Mouse (Mus musculus) stomach, postnatal 0 days (tissue): ENCODE results near the gene Irf6. TPM values are rescaled to one million over a fixed set of nuclear protein-coding genes. Genes with fewer than 3 reads are reported as not detected.

Experiments
- ATAC-seq: fragments of 200-750 bp; cut with Nextera tagmentation; 2 replicates; pipeline ENCODE4 v1.8.0; 2017; ENCODE audit not compliant: low FRiP score, low TSS enrichment
- DNase-seq: peaks from one replicate; pipeline ENCODE4 v3.0.0-alpha.2; 2016; ENCODE audit warnings: low spot score
- H3K27ac ChIP-seq: fragments of 300-500 bp; sonication (generic); replicated peaks from 2 replicates; pipeline ENCODE4 v1.5.1; 2014; ENCODE audit warnings: mild to moderate bottlenecking, control low read depth
- H3K27me3 ChIP-seq: fragments of 300-500 bp; sonication (generic); 2 replicates; pipeline ENCODE4 v1.6.1; 2014; ENCODE audit warnings: low read length; ENCODE audit not compliant: control insufficient read depth, insufficient read depth
- H3K36me3 ChIP-seq: fragments of 300-500 bp; sonication (generic); 2 replicates; pipeline ENCODE4 v1.6.1; 2014; ENCODE audit warnings: low read length, mixed read lengths; ENCODE audit not compliant: control insufficient read depth, insufficient read depth
- H3K4me1 ChIP-seq: fragments of 300-500 bp; sonication (generic); replicated peaks from 2 replicates; pipeline ENCODE4 v1.6.1; 2014; ENCODE audit warnings: antibody characterized with exemption; ENCODE audit not compliant: control insufficient read depth, insufficient read depth
- H3K4me2 ChIP-seq: fragments of 300-500 bp; sonication (generic); replicated peaks from 2 replicates; pipeline ENCODE4 v1.6.1; 2014; ENCODE audit warnings: low read depth, mild to moderate bottlenecking, control low read depth, moderate library complexity
- H3K4me3 ChIP-seq: fragments of 300-500 bp; sonication (generic); 2 replicates; pipeline ENCODE4 v1.5.1; 2014; ENCODE audit warnings: low read depth, low read length, control low read depth
- H3K9ac ChIP-seq: fragments of 300-500 bp; sonication (generic); 2 replicates; pipeline ENCODE4 v1.6.1; 2014; ENCODE audit warnings: mild to moderate bottlenecking, low read length, control low read depth, mixed read lengths
- H3K9me3 ChIP-seq: fragments of 300-500 bp; sonication (generic); 2 replicates; pipeline ENCODE4 v1.6.1; 2016; ENCODE audit warnings: low read length; ENCODE audit not compliant: control insufficient read depth
- CTCF ChIP-seq: IDR thresholded peaks from 2 replicates; pipeline ENCODE4 v1.5.1; 2016; ENCODE audit warnings: antibody characterized with exemption, low read depth, mild to moderate bottlenecking, moderate library complexity
- EP300 ChIP-seq: optimal IDR thresholded peaks from 2 replicates; pipeline ENCODE3; 2016; ENCODE audit warnings: antibody characterized with exemption
- WGBS: fragments of 180-500 bp; shearing (Covaris S2); extraction: QIAGEN DNeasy Blood & Tissue Kit; methylation state at CpG from one replicate; pipeline ENCODE4 v1.1.7; 2014; 5-methylcytosine and 5-hydroxymethylcytosine counted together
- polyA plus RNA-seq: library from polyadenylated mRNA; unstranded; fragments of >200 nt; fragmentation: Nextera tagmentation; extraction: Ambion mirVana; gene quantifications from 2 replicates; pipeline ENCODE4 v1.2.1, GENCODE M21; 2015

Gene Irf6
- polyA plus RNA-seq, 1 experiment from 2014 or later: 40.7 TPM

GRCm38 (mm10) chr1:193156316-193157110 is 3.6 kb downstream of the Irf6 start:
- Histone ChIP-seq H3K9ac (peak overlapping the region; percentile 1), H3K4me3 (no peak overlapping the region), H3K9me3 (no peaks in the 10 kb centered on the region), H3K4me1 (no peaks in the 10 kb centered on the region; the same call in 1 of the 2 replicates), H3K36me3 (no peaks in the 10 kb centered on the region), H3K4me2 (peak overlapping the region; percentile 36), H3K27ac (peak overlapping the region; percentile 86), H3K27me3 (no peaks in the 10 kb centered on the region)
- TF ChIP-seq EP300 (no peak), CTCF (no peak)
- ATAC-seq: peak; percentile 33
- WGBS: 41% methylated on average over 15 of the region's 15 CpGs
- peak; percentile 76 for DNase-seq

DNA sequence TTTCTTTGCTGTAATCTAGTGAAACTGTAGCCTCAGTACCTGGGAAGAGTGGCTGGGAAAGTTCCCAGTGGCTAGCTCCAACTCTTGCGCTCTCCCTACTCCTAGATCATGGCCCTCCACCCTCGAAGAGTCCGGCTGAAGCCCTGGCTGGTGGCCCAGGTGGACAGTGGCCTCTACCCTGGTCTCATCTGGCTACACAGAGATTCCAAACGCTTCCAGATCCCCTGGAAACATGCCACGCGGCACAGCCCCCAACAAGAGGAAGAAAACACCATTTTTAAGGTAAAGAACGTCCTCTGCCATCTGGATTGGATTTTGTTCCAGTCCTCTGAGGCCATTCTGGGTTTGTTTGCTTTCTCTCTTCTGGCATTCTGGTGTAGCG is 4.2 kb downstream of the Irf6 start:
- H3K4me3 ChIP-seq: no peak overlapping the region
- H3K9me3 ChIP-seq: no peaks in the 10 kb centered on the region
- H3K36me3 ChIP-seq: no peaks in the 10 kb centered on the region
- 67% methylated on average over 8 of the region's 8 CpGs for WGBS
- no peak for ATAC-seq
- peak overlapping the region; percentile 86 for H3K27ac ChIP-seq
- no peaks in the 10 kb centered on the region for H3K27me3 ChIP-seq
- H3K9ac ChIP-seq: peak overlapping the region; percentile 1; the same call in 1 of the 2 replicates
- H3K4me2 ChIP-seq: peak overlapping the region; percentile 36
- H3K4me1 ChIP-seq: no peaks in the 10 kb centered on the region; the same call in 1 of the 2 replicates
- TF ChIP-seq CTCF (no peak), EP300 (no peak)
- DNase-seq: no peak

DNA sequence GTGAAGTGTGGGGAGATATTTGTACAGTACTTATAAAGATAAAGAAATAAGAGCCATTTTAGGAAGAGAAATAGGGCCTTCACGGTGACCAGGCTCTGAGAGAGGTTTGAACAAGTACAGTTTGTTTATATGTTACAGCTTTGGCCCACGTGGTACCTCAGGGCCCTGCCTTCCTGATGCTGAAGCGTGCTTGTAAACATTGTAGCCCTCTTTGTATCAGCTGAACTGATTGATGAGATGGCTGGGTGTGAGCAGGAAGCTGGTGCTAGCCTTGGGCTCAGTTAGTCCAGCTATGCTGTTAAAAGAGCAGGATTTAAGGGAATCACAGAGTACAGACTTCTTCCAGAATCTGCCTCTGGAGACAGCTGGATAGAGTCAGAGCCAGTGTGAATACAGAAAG is 6.3 kb downstream of the Irf6 start:
- no peak overlapping the region for H3K4me3 ChIP-seq
- H3K27me3 ChIP-seq: no peaks in the 10 kb centered on the region
- no peaks in the 10 kb centered on the region; the same call in 1 of the 2 replicates for H3K4me1 ChIP-seq
- no peak for DNase-seq
- H3K4me2 ChIP-seq: no peak overlapping the region
- ATAC-seq: 0 out of 2 replicates have a peak, but pooled peaks have one; percentile 19
- H3K27ac ChIP-seq: no peak overlapping the region
- TF ChIP-seq EP300: no peak
- no peak for TF ChIP-seq CTCF
- 0 out of 2 replicates have a peak overlapping the region, but pooled peaks have one; percentile 13 for H3K9ac ChIP-seq
- no peaks in the 10 kb centered on the region for H3K9me3 ChIP-seq
- 11% methylated on average over 3 of the region's 3 CpGs for WGBS
- H3K36me3 ChIP-seq: no peaks in the 10 kb centered on the region

DNA sequence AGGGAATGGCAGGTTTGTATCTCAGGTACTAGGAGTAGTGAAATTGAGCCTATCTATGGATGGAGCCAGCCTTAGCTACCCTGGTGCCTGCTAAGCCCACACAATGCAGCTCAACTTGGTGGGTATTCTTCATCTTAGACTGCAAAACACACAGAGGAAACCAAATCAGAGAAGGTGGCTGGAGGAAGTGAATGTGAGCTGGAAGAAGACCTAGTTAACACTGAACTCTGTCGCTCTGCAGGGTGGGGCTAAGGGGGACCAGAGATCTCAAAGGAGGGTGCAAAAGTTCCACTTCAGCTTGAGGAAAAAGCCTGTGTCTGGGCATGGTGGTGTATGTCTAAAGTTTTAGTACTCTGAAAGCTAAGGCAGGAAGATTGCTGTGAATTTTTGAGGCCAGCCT is 6.7 kb downstream of the Irf6 start:
- Histone ChIP-seq H3K9me3 (no peaks in the 10 kb centered on the region), H3K36me3 (no peaks in the 10 kb centered on the region), H3K27me3 (no peaks in the 10 kb centered on the region), H3K27ac (no peak overlapping the region), H3K4me2 (no peak overlapping the region), H3K9ac (no peak overlapping the region), H3K4me1 (no peaks in the 10 kb centered on the region; the same call in 1 of the 2 replicates), H3K4me3 (no peak overlapping the region)
- WGBS: 38% methylated on average over 1 of the region's 1 CpGs
- DNase-seq (no peak), ATAC-seq (no peak)
- TF ChIP-seq CTCF: no peak
- TF ChIP-seq EP300: no peak

GRCm38 (mm10) chr1:193160317-193161032 is 7.6 kb downstream of the Irf6 start:
- Histone ChIP-seq H3K9me3 (no peaks in the 10 kb centered on the region), H3K27ac (no peak overlapping the region), H3K27me3 (no peaks in the 10 kb centered on the region), H3K36me3 (no peaks in the 10 kb centered on the region), H3K4me2 (peak overlapping the region; percentile 21), H3K9ac (no peak overlapping the region), H3K4me3 (no peak overlapping the region), H3K4me1 (no peaks in the 10 kb centered on the region; the same call in 1 of the 2 replicates)
- no peak for TF ChIP-seq CTCF
- no peak for TF ChIP-seq EP300
- DNase-seq (peak; percentile 82), ATAC-seq (peak; percentile 33)
- WGBS: 13% methylated on average over 18 of the region's 18 CpGs
